Mouse (Mus musculus): ENCODE results near the gene B2m. TPM values are rescaled to one million over a fixed set of nuclear protein-coding genes. Genes with fewer than 3 reads are reported as not detected.

Gene B2m
- polyA plus RNA-seq, 1 experiment from 2014 or later: 426 TPM

DNA sequence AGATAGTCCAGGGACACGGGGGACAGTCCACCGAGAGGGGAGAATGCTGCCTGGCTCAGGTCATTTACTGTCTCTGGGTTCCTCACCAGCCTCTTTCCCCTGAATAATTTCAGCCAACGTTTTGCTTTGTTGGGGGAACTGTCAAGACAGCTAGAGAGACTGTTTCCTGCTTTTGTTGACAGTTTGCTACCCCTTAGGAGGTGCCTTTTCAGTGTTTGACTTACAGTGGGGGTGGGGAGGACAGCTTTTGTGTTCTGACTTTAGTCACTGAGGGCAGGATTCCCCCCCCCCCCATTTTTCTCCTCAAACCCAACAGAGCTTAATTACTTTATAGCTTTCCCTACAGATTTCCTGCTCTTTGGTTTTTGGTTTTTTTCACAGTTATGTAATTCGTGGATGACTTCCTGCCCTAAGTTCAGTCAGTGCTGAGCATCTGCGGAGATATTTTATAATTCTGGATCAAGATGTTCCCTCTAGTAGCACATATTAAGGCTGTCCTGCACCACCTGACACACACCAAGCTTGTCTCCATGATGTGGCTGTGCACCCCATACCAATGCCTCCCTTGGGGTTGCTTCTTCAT is 20.6 kb upstream of the B2m start:
- WGBS (ENCODE audit: insufficient replicate concordance): 18% methylated on average over 5 of the region's 5 CpGs

DNA sequence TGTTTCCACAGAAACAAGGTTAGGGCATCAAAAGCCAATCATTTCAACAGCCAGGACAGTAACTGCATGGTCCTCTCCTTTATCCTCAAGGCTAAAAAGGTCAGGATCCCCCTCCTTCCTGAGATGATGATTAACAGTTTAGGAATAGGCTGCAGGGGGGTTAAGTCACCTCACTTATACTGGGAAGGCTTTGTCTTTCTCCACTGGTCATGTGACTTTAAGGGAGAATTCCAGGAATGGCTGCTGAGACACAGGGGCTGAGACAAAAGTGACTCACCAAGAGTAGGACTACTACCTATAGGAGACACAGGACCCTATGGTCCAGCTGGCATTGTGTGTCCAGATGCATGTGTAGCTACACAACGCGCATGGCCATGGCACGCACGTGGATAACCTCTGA is 19.9 kb upstream of the B2m start:
- WGBS (ENCODE audit: insufficient replicate concordance): 95% methylated on average over 4 of the region's 4 CpGs
- Histone ChIP-seq H3K9me3 (replicated peaks; ENCODE audit: control insufficient read depth, low read length) (no peaks in the 10 kb centered on the region), H3K4me1 (ENCODE audit: control insufficient read depth, low read depth, low read length) (peaks cover 15% of the 10 kb centered on the region), H3K27me3 (ENCODE audit: control insufficient read depth, insufficient read depth, low read depth, low read length) (no peaks in the 10 kb centered on the region), H3K4me3 (ENCODE audit: low read depth, low read length) (no peak overlapping the region), H3K36me3 (ENCODE audit: control insufficient read depth, insufficient read depth) (no peaks in the 10 kb centered on the region), H3K4me2 (ENCODE audit: low read depth, low read length) (no peak overlapping the region), H3K27ac (ENCODE audit: low read length) (no peak overlapping the region), H3K9ac (ENCODE audit: low read depth, low read length) (no peak overlapping the region)
- no peak for ATAC-seq (ENCODE audit: low read depth)

More for the DNA sequence above, 20.6 kb upstream of the B2m start:
- no peaks in the 10 kb centered on the region for H3K36me3 ChIP-seq (ENCODE audit: control insufficient read depth, insufficient read depth)
- no peaks in the 10 kb centered on the region for H3K9me3 ChIP-seq (replicated peaks; ENCODE audit: control insufficient read depth, low read length)
- no peak overlapping the region for H3K4me2 ChIP-seq (ENCODE audit: low read depth, low read length)
- peaks cover 15% of the 10 kb centered on the region for H3K4me1 ChIP-seq (ENCODE audit: control insufficient read depth, low read depth, low read length)
- H3K27me3 ChIP-seq (ENCODE audit: control insufficient read depth, insufficient read depth, low read depth, low read length): no peaks in the 10 kb centered on the region
- H3K27ac ChIP-seq (ENCODE audit: low read length): no peak overlapping the region
- no peak overlapping the region for H3K4me3 ChIP-seq (ENCODE audit: low read depth, low read length)
- no peak for ATAC-seq (ENCODE audit: low read depth)
- H3K9ac ChIP-seq (ENCODE audit: low read depth, low read length): no peak overlapping the region

- Histone ChIP-seq H3K4me2 (ENCODE audit: low read depth, low read length) (no peak overlapping the region), H3K4me3 (ENCODE audit: low read depth, low read length) (no peak overlapping the region)
Measured at GRCm38 (mm10) chr2:122132078-122132477, 15.4 kb upstream of the B2m start.

GRCm38 (mm10) chr2:122132618-122133017 is 14.9 kb upstream of the B2m start:
- Histone ChIP-seq H3K36me3 (ENCODE audit: control insufficient read depth, insufficient read depth) (no peaks in the 10 kb centered on the region), H3K4me3 (ENCODE audit: low read depth, low read length) (no peak overlapping the region), H3K27ac (ENCODE audit: low read length) (no peak overlapping the region), H3K4me2 (ENCODE audit: low read depth, low read length) (no peak overlapping the region), H3K9me3 (replicated peaks; ENCODE audit: control insufficient read depth, low read length) (no peaks in the 10 kb centered on the region), H3K9ac (ENCODE audit: low read depth, low read length) (no peak overlapping the region), H3K4me1 (ENCODE audit: control insufficient read depth, low read depth, low read length) (peaks cover 3% of the 10 kb centered on the region), H3K27me3 (ENCODE audit: control insufficient read depth, insufficient read depth, low read depth, low read length) (no peaks in the 10 kb centered on the region)
- 46% methylated on average over 2 of the region's 2 CpGs for WGBS (ENCODE audit: insufficient replicate concordance)
- ATAC-seq (ENCODE audit: low read depth): no peak

More at GRCm38 (mm10) chr2:122132078-122132477, 15.4 kb upstream of the B2m start:
- H3K27me3 ChIP-seq (ENCODE audit: control insufficient read depth, insufficient read depth, low read depth, low read length): no peaks in the 10 kb centered on the region
- no peaks in the 10 kb centered on the region; the same call in 1 of the 2 replicates for H3K4me1 ChIP-seq (ENCODE audit: control insufficient read depth, low read depth, low read length)
- H3K9ac ChIP-seq (ENCODE audit: low read depth, low read length): no peak overlapping the region
- H3K9me3 ChIP-seq (replicated peaks; ENCODE audit: control insufficient read depth, low read length): no peaks in the 10 kb centered on the region
- no peaks in the 10 kb centered on the region for H3K36me3 ChIP-seq (ENCODE audit: control insufficient read depth, insufficient read depth)
- ATAC-seq (ENCODE audit: low read depth): no peak
- WGBS (ENCODE audit: insufficient replicate concordance): 43% methylated on average over 2 of the region's 2 CpGs
- H3K27ac ChIP-seq (ENCODE audit: low read length): no peak overlapping the region

GRCm38 (mm10) chr2:122137839-122138465 is 9.5 kb upstream of the B2m start:
- Histone ChIP-seq H3K27me3 (ENCODE audit: control insufficient read depth, insufficient read depth, low read depth, low read length) (no peaks in the 10 kb centered on the region), H3K4me2 (ENCODE audit: low read depth, low read length) (peak overlapping the region; percentile 52)

GRCm38 (mm10) chr2:122140815-122141214 is 6.7 kb upstream of the B2m start:
- ATAC-seq (ENCODE audit: low read depth): peak; percentile 49
- Histone ChIP-seq H3K4me2 (ENCODE audit: low read depth, low read length) (peak overlapping the region; percentile 15; the same call in 1 of the 2 replicates), H3K9ac (ENCODE audit: low read depth, low read length) (no peak overlapping the region), H3K9me3 (replicated peaks; ENCODE audit: control insufficient read depth, low read length) (no peaks in the 10 kb centered on the region), H3K36me3 (ENCODE audit: control insufficient read depth, insufficient read depth) (no peaks in the 10 kb centered on the region), H3K4me1 (ENCODE audit: control insufficient read depth, low read depth, low read length) (peaks cover 16% of the 10 kb centered on the region), H3K4me3 (ENCODE audit: low read depth, low read length) (no peak overlapping the region), H3K27me3 (ENCODE audit: control insufficient read depth, insufficient read depth, low read depth, low read length) (no peaks in the 10 kb centered on the region), H3K27ac (ENCODE audit: low read length) (peak overlapping the region; percentile 81)
- WGBS (ENCODE audit: insufficient replicate concordance): 45% methylated on average over 2 of the region's 2 CpGs

More at GRCm38 (mm10) chr2:122137839-122138465, 9.5 kb upstream of the B2m start:
- Histone ChIP-seq H3K27ac (ENCODE audit: low read length) (peak overlapping the region; percentile 74), H3K9me3 (replicated peaks; ENCODE audit: control insufficient read depth, low read length) (no peaks in the 10 kb centered on the region), H3K9ac (ENCODE audit: low read depth, low read length) (peak overlapping the region; percentile 51), H3K4me3 (ENCODE audit: low read depth, low read length) (0 out of 2 replicates have a peak overlapping the region, but pooled peaks have one; percentile 8), H3K36me3 (ENCODE audit: control insufficient read depth, insufficient read depth) (no peaks in the 10 kb centered on the region), H3K4me1 (ENCODE audit: control insufficient read depth, low read depth, low read length) (peaks cover 14% of the 10 kb centered on the region)
- ATAC-seq (ENCODE audit: low read depth): peak; percentile 93
- 18% methylated on average over 5 of the region's 5 CpGs for WGBS (ENCODE audit: insufficient replicate concordance)

DNA sequence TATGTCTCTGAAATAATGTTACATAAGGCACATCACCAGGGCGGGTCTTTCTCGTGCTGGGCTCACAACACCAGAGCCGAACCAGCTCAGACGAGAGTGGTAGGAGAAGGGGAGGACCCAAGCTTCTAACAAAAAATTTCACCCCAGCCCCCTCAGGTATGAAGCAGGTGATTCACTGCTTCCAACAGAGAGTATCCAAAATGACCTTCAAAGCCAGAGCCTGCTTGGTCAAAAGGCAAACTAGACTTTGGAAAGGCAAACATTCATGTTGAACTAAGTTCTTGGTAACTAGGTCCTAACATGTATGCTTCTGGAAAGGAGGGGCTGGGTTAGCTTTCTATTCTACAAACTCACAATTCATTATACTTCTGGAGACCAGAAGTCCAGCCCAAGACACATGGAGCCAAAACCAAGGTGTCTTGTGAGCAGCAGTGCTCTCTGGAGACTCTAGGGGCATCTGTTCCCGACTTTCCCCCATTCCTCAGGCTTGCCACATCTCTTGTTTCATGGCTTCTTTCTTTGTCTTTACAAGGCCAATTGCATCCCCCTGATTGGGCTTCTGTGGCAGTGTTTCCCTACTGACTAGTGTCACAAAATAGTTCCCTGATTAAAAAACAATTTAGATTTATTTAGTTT is 6.0 kb upstream of the B2m start:
- ATAC-seq (ENCODE audit: low read depth): peak; percentile 63
- Histone ChIP-seq H3K9me3 (replicated peaks; ENCODE audit: control insufficient read depth, low read length) (no peaks in the 10 kb centered on the region), H3K4me3 (ENCODE audit: low read depth, low read length) (no peak overlapping the region), H3K4me1 (ENCODE audit: control insufficient read depth, low read depth, low read length) (peaks cover 17% of the 10 kb centered on the region), H3K36me3 (ENCODE audit: control insufficient read depth, insufficient read depth) (no peaks in the 10 kb centered on the region), H3K9ac (ENCODE audit: low read depth, low read length) (no peak overlapping the region), H3K27me3 (ENCODE audit: control insufficient read depth, insufficient read depth, low read depth, low read length) (no peaks in the 10 kb centered on the region), H3K4me2 (ENCODE audit: low read depth, low read length) (peak overlapping the region; percentile 26), H3K27ac (ENCODE audit: low read length) (peak overlapping the region; percentile 81)
- WGBS (ENCODE audit: insufficient replicate concordance): 53% methylated on average over 5 of the region's 5 CpGs

- Histone ChIP-seq H3K4me3 (ENCODE audit: low read depth, low read length) (no peak overlapping the region), H3K27ac (ENCODE audit: low read length) (no peak overlapping the region), H3K4me2 (ENCODE audit: low read depth, low read length) (no peak overlapping the region), H3K36me3 (ENCODE audit: control insufficient read depth, insufficient read depth) (no peaks in the 10 kb centered on the region), H3K27me3 (ENCODE audit: control insufficient read depth, insufficient read depth, low read depth, low read length) (no peaks in the 10 kb centered on the region), H3K9ac (ENCODE audit: low read depth, low read length) (no peak overlapping the region), H3K4me1 (ENCODE audit: control insufficient read depth, low read depth, low read length) (peaks cover 17% of the 10 kb centered on the region), H3K9me3 (replicated peaks; ENCODE audit: control insufficient read depth, low read length) (no peaks in the 10 kb centered on the region)
- ATAC-seq (ENCODE audit: low read depth): no peak
- 66% methylated on average over 3 of the region's 3 CpGs for WGBS (ENCODE audit: insufficient replicate concordance)
Measured at GRCm38 (mm10) chr2:122143111-122143510, 4.4 kb upstream of the B2m start.

GRCm38 (mm10) chr2:122145756-122146155 is 1.7 kb upstream of the B2m start:
- Histone ChIP-seq H3K9ac (ENCODE audit: low read depth, low read length) (no peak overlapping the region), H3K4me2 (ENCODE audit: low read depth, low read length) (no peak overlapping the region), H3K27ac (ENCODE audit: low read length) (0 out of 2 replicates have a peak overlapping the region, but pooled peaks have one; percentile 9), H3K9me3 (replicated peaks; ENCODE audit: control insufficient read depth, low read length) (no peaks in the 10 kb centered on the region), H3K27me3 (ENCODE audit: control insufficient read depth, insufficient read depth, low read depth, low read length) (no peaks in the 10 kb centered on the region), H3K36me3 (ENCODE audit: control insufficient read depth, insufficient read depth) (no peaks in the 10 kb centered on the region), H3K4me1 (ENCODE audit: control insufficient read depth, low read depth, low read length) (peaks cover 28% of the 10 kb centered on the region), H3K4me3 (ENCODE audit: low read depth, low read length) (no peak overlapping the region)
- ATAC-seq (ENCODE audit: low read depth): no peak
- 52% methylated on average over 4 of the region's 4 CpGs for WGBS (ENCODE audit: insufficient replicate concordance)

Measured in liver, embryonic 16.5 days (tissue).